Mouse (Mus musculus) thymus, adult 2 months (tissue): ENCODE data around the gene Zfp511.

Source experiments
- CTCF ChIP-seq: fragments of 200-500 bp; IDR thresholded peaks from 2 replicates; pipeline ENCODE4 v1.5.1; 2012; ENCODE audit warnings: mild to moderate bottlenecking, control low read depth, low read length, moderate library complexity, borderline replicate concordance; ENCODE audit not compliant: control insufficient read depth, poor library complexity, insufficient read depth; ENCODE audit errors: extremely low read depth
- POLR2A ChIP-seq: fragments of 200-500 bp; IDR thresholded peaks from 2 replicates; pipeline ENCODE4 v1.6.1; 2012; ENCODE audit warnings: mild to moderate bottlenecking, low read length, control low read depth, moderate library complexity; ENCODE audit not compliant: control insufficient read depth, poor library complexity, insufficient read depth; ENCODE audit errors: extremely low read depth

DNA sequence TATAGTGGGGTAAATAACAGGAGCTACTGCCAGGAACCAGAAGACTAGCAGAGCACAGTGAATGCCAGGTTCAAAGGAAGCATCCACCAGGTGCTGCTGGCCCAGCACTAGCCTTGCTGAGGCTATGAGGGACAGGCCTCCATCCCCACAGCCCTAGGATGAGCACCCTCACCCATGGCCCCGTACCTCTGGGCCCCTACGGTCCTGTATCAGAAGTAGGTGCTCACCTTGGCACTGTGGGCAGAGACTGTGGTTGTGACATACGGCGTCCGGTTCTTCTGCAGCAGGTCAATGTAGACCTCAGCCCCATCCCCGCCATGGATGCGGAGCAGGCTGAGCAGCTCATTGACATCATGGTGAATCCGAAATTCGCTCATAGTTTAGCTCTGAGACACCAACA, 2.8 kb upstream of the Zfp511 start:
- no peak for TF ChIP-seq CTCF
- TF ChIP-seq POLR2A = no peak
